In genomic region chr4:28456312-28456711, GRCm38 (mm10) we compare ENCODE assay signal across 16 mouse cellular contexts.
DNase-seq lines count a peak whose midpoint lies in the region; ATAC-seq and TF ChIP-seq lines count a peak whose summit lies in the region.
"Had no signal": no experiment of that assay in that cellular context is flagged by ENCODE, and none has a peak within 500 bp of the region (broad histone marks: within the 10 kb centered on the region; RNA-seq: fewer than 3 reads in every experiment).

No protein-coding gene starts in this region.

- no peak for ATAC-seq in forebrain, postnatal 0 days
- ATAC-seq in midbrain, embryonic 14.5 days (ENCODE audit: low FRiP score, low TSS enrichment): no peak
- ATAC-seq: intestine, embryonic 16.5 days; liver, embryonic 12.5 days had no signal

- no peaks in the 10 kb centered on the region for H3K36me3 ChIP-seq in forebrain, postnatal 0 days (ENCODE audit: insufficient read depth)
- no peaks in the 10 kb centered on the region for H3K36me3 ChIP-seq in forebrain, embryonic 10.5 days (replicated peaks)
- H3K36me3 ChIP-seq in midbrain, embryonic 14.5 days (ENCODE audit: control insufficient read depth, insufficient read depth, low read length): no peaks in the 10 kb centered on the region
- no peaks in the 10 kb centered on the region for H3K36me3 ChIP-seq in midbrain, embryonic 10.5 days
- H3K36me3 ChIP-seq: embryonic facial prominence, embryonic 13.5 days; liver, embryonic 12.5 days had no signal

- H3K27me3 ChIP-seq in forebrain, postnatal 0 days (ENCODE audit: insufficient read depth, low read length): no peaks in the 10 kb centered on the region
- H3K27me3 ChIP-seq in forebrain, embryonic 10.5 days (ENCODE audit: poor library complexity, severe bottlenecking): no peaks in the 10 kb centered on the region
- no peaks in the 10 kb centered on the region for H3K27me3 ChIP-seq in midbrain, embryonic 14.5 days (ENCODE audit: control insufficient read depth, insufficient read depth, low read length)
- no peaks in the 10 kb centered on the region for H3K27me3 ChIP-seq in midbrain, embryonic 10.5 days (ENCODE audit: low read depth, poor library complexity, severe bottlenecking)
- H3K27me3 ChIP-seq: embryonic facial prominence, embryonic 13.5 days; liver, embryonic 12.5 days had no signal

- H3K9me3 ChIP-seq in forebrain, postnatal 0 days (ENCODE audit: low read length): no peaks in the 10 kb centered on the region
- no peaks in the 10 kb centered on the region for H3K9me3 ChIP-seq in forebrain, embryonic 10.5 days
- H3K9me3 ChIP-seq in midbrain, embryonic 14.5 days (ENCODE audit: control insufficient read depth, low read length): no peaks in the 10 kb centered on the region
- no peaks in the 10 kb centered on the region for H3K9me3 ChIP-seq in midbrain, embryonic 10.5 days (replicated peaks)
- H3K9me3 ChIP-seq: embryonic facial prominence, embryonic 13.5 days; liver, embryonic 12.5 days had no signal

- H3K4me3 ChIP-seq in forebrain, postnatal 0 days (ENCODE audit: low read depth, low read length): no peak overlapping the region
- no peak overlapping the region for H3K4me3 ChIP-seq in forebrain, embryonic 10.5 days
- H3K4me3 ChIP-seq in midbrain, embryonic 14.5 days (replicated peaks; ENCODE audit: low read depth, low read length): no peak overlapping the region
- H3K4me3 ChIP-seq in midbrain, embryonic 10.5 days: no peak overlapping the region
- H3K4me3 ChIP-seq: embryonic facial prominence, embryonic 13.5 days; liver, embryonic 12.5 days had no signal

- no peaks in the 10 kb centered on the region for H3K4me1 ChIP-seq in forebrain, postnatal 0 days (ENCODE audit: insufficient read depth)
- no peaks in the 10 kb centered on the region for H3K4me1 ChIP-seq in forebrain, embryonic 10.5 days
- no peaks in the 10 kb centered on the region for H3K4me1 ChIP-seq in midbrain, embryonic 14.5 days (ENCODE audit: control insufficient read depth, insufficient read depth, low read length)
- no peaks in the 10 kb centered on the region for H3K4me1 ChIP-seq in midbrain, embryonic 10.5 days
- H3K4me1 ChIP-seq: embryonic facial prominence, embryonic 13.5 days; liver, embryonic 12.5 days had no signal

- no peak overlapping the region for H3K9ac ChIP-seq in forebrain, postnatal 0 days
- no peak overlapping the region for H3K9ac ChIP-seq in midbrain, embryonic 14.5 days (replicated peaks; ENCODE audit: low read length)
- H3K9ac ChIP-seq: embryonic facial prominence, embryonic 13.5 days; liver, embryonic 12.5 days had no signal

- TF ChIP-seq CTCF in forebrain, postnatal 0 days (IDR thresholded peaks at IDR 0.05; ENCODE audit: low read depth): peak; percentile 35; the same call in 1 of the 2 replicates

- no peak overlapping the region for H3K27ac ChIP-seq in forebrain, postnatal 0 days (ENCODE audit: low read depth, low read length)
- no peak overlapping the region for H3K27ac ChIP-seq in forebrain, embryonic 10.5 days
- no peak overlapping the region for H3K27ac ChIP-seq in midbrain, embryonic 14.5 days (replicated peaks; ENCODE audit: low read depth, low read length)
- no peak overlapping the region for H3K27ac ChIP-seq in midbrain, embryonic 10.5 days (replicated peaks)
- H3K27ac ChIP-seq: embryonic facial prominence, embryonic 13.5 days; liver, embryonic 12.5 days had no signal

- no peak overlapping the region for H3K4me2 ChIP-seq in forebrain, postnatal 0 days (ENCODE audit: low read depth)
- H3K4me2 ChIP-seq in midbrain, embryonic 14.5 days (ENCODE audit: low read length): no peak overlapping the region
- H3K4me2 ChIP-seq: embryonic facial prominence, embryonic 13.5 days; heart, embryonic 11.5 days; liver, embryonic 12.5 days had no signal

- 49% methylated on average over 2 of the region's 2 CpGs for WGBS in forebrain, postnatal 0 days
- 70% methylated on average over 2 of the region's 2 CpGs for WGBS in forebrain, embryonic 10.5 days
- WGBS in midbrain, embryonic 14.5 days: 45% methylated on average over 2 of the region's 2 CpGs
- WGBS in midbrain, embryonic 10.5 days: 78% methylated on average over 2 of the region's 2 CpGs

- DNase-seq in forebrain, postnatal 0 days: peak; percentile 3
- no peak for DNase-seq in forebrain, embryonic 10.5 days (ENCODE audit: extremely low spot score, low spot score)
- DNase-seq in midbrain, embryonic 14.5 days: peak; percentile 68
- DNase-seq in midbrain, embryonic 10.5 days (ENCODE audit: low spot score): no peak
- DNase-seq in NIH3T3 (ENCODE audit: low read depth) (peak; percentile 35), MN1 (ENCODE audit: low spot score) (no peak)
- peak; percentile 5 to 16 for DNase-seq in layer of hippocampus, postnatal 10 days (ENCODE audit: low spot score in 2 of 2)
- DNase-seq: gastrocnemius, postnatal 10 days; kidney, postnatal 14 days; lung, postnatal 10 days; spleen, adult 18-20 months; thymus, postnatal 4 days had no signal

Comparison
In these comparisons a context has a peak if more than half of its experiments do, and no peak if none do; other contexts are left out.
1. DNase-seq: peak in forebrain, postnatal 0 days (single experiment), midbrain, embryonic 14.5 days (single experiment), NIH3T3 (single experiment) and layer of hippocampus, postnatal 10 days (2 of 2); none in forebrain, embryonic 10.5 days (single experiment), midbrain, embryonic 10.5 days (single experiment) and MN1 (single experiment).